Mouse (Mus musculus): ENCODE data around the gene Car3. TPM values are rescaled to one million over a fixed set of nuclear protein-coding genes. Genes with fewer than 3 reads are reported as not detected.

The Car3 gene
- polyA plus RNA-seq, 1 experiment, result 1.0 TPM

DNA sequence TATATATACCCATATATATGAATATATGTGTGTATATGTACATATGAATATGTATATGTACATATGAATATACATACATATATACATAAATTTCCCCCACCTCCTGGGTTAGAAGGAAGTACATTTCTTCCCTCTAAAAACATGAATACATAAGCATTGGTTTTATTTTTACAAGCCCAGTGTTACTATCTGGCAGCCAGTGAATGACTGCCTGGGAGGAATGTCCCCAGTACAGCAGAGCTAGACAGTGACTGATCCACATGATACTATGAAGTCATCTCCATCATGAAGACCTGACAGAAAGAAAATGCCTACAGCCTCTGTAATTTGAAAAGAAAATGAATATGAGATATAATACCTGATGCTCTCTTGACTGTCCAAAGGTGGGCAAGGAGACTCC is 21.5 kb downstream of the Car3 start:
- peak overlapping the region; percentile 7; the same call in 1 of the 2 replicates for H3K27ac ChIP-seq (ENCODE audit: insufficient read depth, low read length)
- no peak for TF ChIP-seq POLR2A (IDR thresholded peaks at IDR 0.05; ENCODE audit: extremely low read depth, insufficient read depth, low read length)
- no peak for TF ChIP-seq CTCF (IDR thresholded peaks at IDR 0.05; ENCODE audit: extremely low read depth, insufficient read depth, low read length)
- no peak overlapping the region for H3K4me3 ChIP-seq (ENCODE audit: insufficient read depth, low read length)
- no peaks in the 10 kb centered on the region for H3K4me1 ChIP-seq (ENCODE audit: control insufficient read depth, insufficient read depth, low read length)

- H3K4me1 ChIP-seq (ENCODE audit: control insufficient read depth, insufficient read depth, low read length), result no peaks in the 10 kb centered on the region
- TF ChIP-seq CTCF (IDR thresholded peaks at IDR 0.05; ENCODE audit: extremely low read depth, insufficient read depth, low read length) (peak; percentile 15; the same call in 1 of the 2 replicates), POLR2A (IDR thresholded peaks at IDR 0.05; ENCODE audit: extremely low read depth, insufficient read depth, low read length) (peak; percentile 59)
- H3K27ac ChIP-seq (ENCODE audit: insufficient read depth, low read length), result peak within 1 kb of the TSS; percentile 68
- peak within 1 kb of the TSS; percentile 60 for H3K4me3 ChIP-seq (ENCODE audit: insufficient read depth, low read length)
Observed at GRCm38 (mm10) chr3:14886102-14887098, 23.1 kb downstream of the Car3 start, which contains the start of gene Car2. Car2 (plus strand) TSS chr3:14886273.

- H3K4me3 ChIP-seq (ENCODE audit: insufficient read depth, low read length), result peak overlapping the region; percentile 60
- H3K27ac ChIP-seq (ENCODE audit: insufficient read depth, low read length), result peak overlapping the region; percentile 78
- H3K4me1 ChIP-seq (ENCODE audit: control insufficient read depth, insufficient read depth, low read length), result no peaks in the 10 kb centered on the region
- TF ChIP-seq POLR2A (IDR thresholded peaks at IDR 0.05; ENCODE audit: extremely low read depth, insufficient read depth, low read length) (no peak), CTCF (IDR thresholded peaks at IDR 0.05; ENCODE audit: extremely low read depth, insufficient read depth, low read length) (no peak)
Observed at GRCm38 (mm10) chr3:14887134-14887666, 23.9 kb downstream of the Car3 start.

- peak overlapping the region; percentile 60 for H3K4me3 ChIP-seq (ENCODE audit: insufficient read depth, low read length)
- TF ChIP-seq POLR2A (IDR thresholded peaks at IDR 0.05; ENCODE audit: extremely low read depth, insufficient read depth, low read length) (no peak), CTCF (IDR thresholded peaks at IDR 0.05; ENCODE audit: extremely low read depth, insufficient read depth, low read length) (no peak)
- H3K4me1 ChIP-seq (ENCODE audit: control insufficient read depth, insufficient read depth, low read length), result no peaks in the 10 kb centered on the region
- peak overlapping the region; percentile 78; the same call in 1 of the 2 replicates for H3K27ac ChIP-seq (ENCODE audit: insufficient read depth, low read length)
Observed at GRCm38 (mm10) chr3:14887686-14888295, 24.5 kb downstream of the Car3 start.

- TF ChIP-seq POLR2A (IDR thresholded peaks at IDR 0.05; ENCODE audit: extremely low read depth, insufficient read depth, low read length) (no peak), CTCF (IDR thresholded peaks at IDR 0.05; ENCODE audit: extremely low read depth, insufficient read depth, low read length) (no peak)
- Histone ChIP-seq H3K4me3 (ENCODE audit: insufficient read depth, low read length) (no peak overlapping the region), H3K27ac (ENCODE audit: insufficient read depth, low read length) (0 out of 2 replicates have a peak overlapping the region, but pooled peaks have one; percentile 53)
Observed at GRCm38 (mm10) chr3:14888549-14888948, 25.2 kb downstream of the Car3 start.

DNA sequence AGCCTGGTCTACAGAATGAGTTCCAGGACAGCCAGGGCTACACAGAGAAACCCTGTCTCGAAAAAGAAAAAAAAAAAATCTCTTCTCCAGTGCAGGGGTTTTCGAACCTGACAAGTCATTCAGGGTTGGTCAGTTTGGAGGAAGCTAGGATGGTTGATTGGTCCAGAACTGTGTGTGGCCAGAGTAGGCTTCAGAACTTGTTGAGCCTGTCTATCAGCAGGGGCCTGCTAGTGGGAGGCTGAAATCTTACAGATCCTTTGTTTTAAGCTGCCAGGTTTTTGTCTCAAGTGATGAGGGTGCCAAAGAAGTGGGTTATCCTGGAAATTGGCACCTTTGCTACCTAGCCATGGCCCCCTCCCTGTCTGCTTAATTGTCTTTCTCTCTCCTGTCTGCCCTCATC is 25.8 kb downstream of the Car3 start:
- no peak overlapping the region for H3K4me3 ChIP-seq (ENCODE audit: insufficient read depth, low read length)
- no peak for TF ChIP-seq POLR2A (IDR thresholded peaks at IDR 0.05; ENCODE audit: extremely low read depth, insufficient read depth, low read length)
- no peak for TF ChIP-seq CTCF (IDR thresholded peaks at IDR 0.05; ENCODE audit: extremely low read depth, insufficient read depth, low read length)
- no peak overlapping the region for H3K27ac ChIP-seq (ENCODE audit: insufficient read depth, low read length)
- no peaks in the 10 kb centered on the region for H3K4me1 ChIP-seq (ENCODE audit: control insufficient read depth, insufficient read depth, low read length)

More at GRCm38 (mm10) chr3:14888549-14888948, 25.2 kb downstream of the Car3 start:
- no peaks in the 10 kb centered on the region for H3K4me1 ChIP-seq (ENCODE audit: control insufficient read depth, insufficient read depth, low read length)

GRCm38 (mm10) chr3:14889716-14890409 is 26.6 kb downstream of the Car3 start:
- TF ChIP-seq CTCF (IDR thresholded peaks at IDR 0.05; ENCODE audit: extremely low read depth, insufficient read depth, low read length) (no peak), POLR2A (IDR thresholded peaks at IDR 0.05; ENCODE audit: extremely low read depth, insufficient read depth, low read length) (no peak)
- Histone ChIP-seq H3K4me1 (ENCODE audit: control insufficient read depth, insufficient read depth, low read length) (no peaks in the 10 kb centered on the region), H3K27ac (ENCODE audit: insufficient read depth, low read length) (0 out of 2 replicates have a peak overlapping the region, but pooled peaks have one; percentile 15), H3K4me3 (ENCODE audit: insufficient read depth, low read length) (no peak overlapping the region)

DNA sequence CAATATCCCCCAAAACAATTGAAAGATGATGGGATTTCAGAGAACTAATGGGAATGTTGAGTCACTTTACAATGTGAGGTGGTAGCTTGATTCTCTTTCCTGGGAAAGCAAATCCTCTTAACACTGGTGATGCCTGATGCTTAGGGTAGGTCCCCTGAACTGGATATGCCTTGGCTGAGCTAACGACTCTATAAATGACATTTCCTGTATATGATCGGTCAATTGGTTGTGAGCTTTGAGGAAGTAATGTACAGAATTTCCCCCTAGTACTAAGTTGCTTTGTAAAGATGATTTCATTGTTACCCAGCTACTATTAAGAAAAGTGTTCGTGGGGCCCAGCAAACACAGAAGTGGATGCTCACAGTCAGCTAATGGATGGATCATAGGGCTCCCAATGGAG is 29.7 kb downstream of the Car3 start:
- no peak overlapping the region for H3K27ac ChIP-seq (ENCODE audit: insufficient read depth, low read length)
- no peak overlapping the region for H3K4me3 ChIP-seq (ENCODE audit: insufficient read depth, low read length)
- H3K4me1 ChIP-seq (ENCODE audit: control insufficient read depth, insufficient read depth, low read length), result no peaks in the 10 kb centered on the region
- no peak for TF ChIP-seq CTCF (IDR thresholded peaks at IDR 0.05; ENCODE audit: extremely low read depth, insufficient read depth, low read length)
- TF ChIP-seq POLR2A (IDR thresholded peaks at IDR 0.05; ENCODE audit: extremely low read depth, insufficient read depth, low read length), result no peak

- Histone ChIP-seq H3K4me1 (ENCODE audit: control insufficient read depth, insufficient read depth, low read length) (no peaks in the 10 kb centered on the region), H3K27ac (ENCODE audit: insufficient read depth, low read length) (no peak overlapping the region), H3K4me3 (ENCODE audit: insufficient read depth, low read length) (no peak overlapping the region)
- TF ChIP-seq POLR2A (IDR thresholded peaks at IDR 0.05; ENCODE audit: extremely low read depth, insufficient read depth, low read length) (no peak), CTCF (IDR thresholded peaks at IDR 0.05; ENCODE audit: extremely low read depth, insufficient read depth, low read length) (no peak)
Observed at GRCm38 (mm10) chr3:14893700-14894099, 30.4 kb downstream of the Car3 start.

Measured in cortical plate, adult 2 months (tissue).